Mouse (Mus musculus) brain, embryonic 14.5 days (tissue): Measurements from ENCODE around the gene Gm20792.
"Not testable (repeated sequence)": the region's sequence is repeated elsewhere in the genome, so short reads cannot be mapped to it uniquely, and the experiment has no call there.

Source experiments
- CTCF ChIP-seq: fragments of 200-500 bp; IDR thresholded peaks from 2 replicates; pipeline ENCODE4 v1.5.1; 2012; ENCODE audit warnings: inconsistent platforms, mild to moderate bottlenecking, moderate library complexity, borderline replicate concordance; ENCODE audit not compliant: insufficient read depth, insufficient read length; ENCODE audit errors: extremely low read depth
- POLR2A ChIP-seq: fragments of 200-500 bp; IDR thresholded peaks from 2 replicates; pipeline ENCODE4 v1.6.1; 2012; ENCODE audit warnings: mild to moderate bottlenecking, inconsistent platforms, borderline replicate concordance; ENCODE audit not compliant: poor library complexity, insufficient read depth, insufficient read length, severe bottlenecking; ENCODE audit errors: extremely low read depth

- TF ChIP-seq POLR2A, CTCF: not testable (repeated sequence)
Measured at GRCm38 (mm10) chrY:48311555-48311954, at the start of gene Gm20792.
